Mouse (Mus musculus) C2C12 (cell line): Measurements from ENCODE around the gene Commd1. TPM values are rescaled to one million over a fixed set of nuclear protein-coding genes. Genes with fewer than 3 reads are reported as not detected.

Experiments
- H3K27me3 ChIP-seq: one replicate; pipeline ENCODE4 v1.6.1; 2011; ENCODE audit not compliant: control insufficient read depth, insufficient read depth, insufficient read length
- H3K36me3 ChIP-seq: one replicate; pipeline ENCODE4 v1.6.1; 2011; ENCODE audit not compliant: control insufficient read depth, insufficient read depth
- H3K4me3 ChIP-seq: one replicate; pipeline ENCODE4 v1.5.1; 2011; ENCODE audit warnings: mild to moderate bottlenecking, control low read depth; ENCODE audit not compliant: poor library complexity, insufficient read depth, severe bottlenecking
- H3K79me2 ChIP-seq: one replicate; pipeline ENCODE4 v1.6.1; 2011; ENCODE audit not compliant: control insufficient read depth, insufficient read depth
- H3K79me3 ChIP-seq: one replicate; pipeline ENCODE4 v1.6.1; 2011; ENCODE audit warnings: low read depth, control low read depth
- H3ac ChIP-seq: one replicate; pipeline ENCODE3; 2011; ENCODE audit warnings: low read depth; ENCODE audit not compliant: control insufficient read depth, insufficient read length
- CEBPB ChIP-seq: IDR thresholded peaks from one replicate; pipeline ENCODE4 v1.6.1; 2011; ENCODE audit warnings: low read depth, mild to moderate bottlenecking, control low read depth, moderate library complexity
- CTCF ChIP-seq: IDR thresholded peaks from one replicate; pipeline ENCODE4 v1.5.1; 2011; ENCODE audit not compliant: control insufficient read depth, insufficient read depth, insufficient read length
- FOSL1 ChIP-seq: IDR thresholded peaks from one replicate; pipeline ENCODE4 v1.8.0; 2011; ENCODE audit warnings: mild to moderate bottlenecking, low read length; ENCODE audit not compliant: poor library complexity, insufficient read depth, severe bottlenecking
- MAX ChIP-seq: IDR thresholded peaks from one replicate; pipeline ENCODE4 v1.6.1; 2011; ENCODE audit warnings: mild to moderate bottlenecking, control low read depth
- MYOD1 ChIP-seq: IDR thresholded peaks from one replicate; pipeline ENCODE4 v1.6.1; 2011; ENCODE audit warnings: low read depth; ENCODE audit not compliant: control insufficient read depth, insufficient read length
- MYOG ChIP-seq: IDR thresholded peaks from one replicate; pipeline ENCODE4 v1.6.1; 2011; ENCODE audit not compliant: control insufficient read depth, insufficient read length; ENCODE audit errors: extremely low read depth
- USF1 ChIP-seq: IDR thresholded peaks from one replicate; pipeline ENCODE4 v1.6.1; 2011; ENCODE audit warnings: low read depth, mild to moderate bottlenecking, control low read depth, moderate library complexity
- polyA plus RNA-seq: library from polyadenylated mRNA; unstranded; fragments of >200 nt; fragmentation: generic; extraction: Trizol; gene quantifications from one replicate; pipeline ENCODE4 v1.2.1, GENCODE M21; 2012; ENCODE audit warnings: missing spikeins

The Commd1 gene
- polyA plus RNA-seq, 1 experiment, result 126 TPM

DNA sequence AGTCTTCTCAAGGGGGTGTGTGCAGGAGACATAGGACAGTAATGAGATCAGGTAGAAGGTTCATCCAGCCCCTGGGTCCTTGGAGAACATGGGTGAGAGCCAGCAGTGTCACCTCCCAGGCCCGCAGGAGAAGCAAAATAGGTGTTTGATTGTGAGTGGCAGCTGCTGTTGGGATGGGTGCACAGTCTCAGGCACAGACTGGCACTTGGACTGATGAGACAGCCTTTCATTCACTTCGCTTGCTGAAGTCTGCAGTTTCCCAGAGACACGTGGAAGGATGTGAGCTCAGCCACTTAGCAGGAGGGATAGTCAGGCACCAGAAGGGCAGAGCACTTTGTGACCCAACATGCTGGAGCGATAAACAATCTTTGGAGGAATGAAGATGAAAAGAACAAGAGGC lies 118.6 kb downstream of the Commd1 start:
- Histone ChIP-seq H3K4me3 (no peak overlapping the region), H3K79me2 (peaks cover 8% of the 10 kb centered on the region), H3K79me3 (peaks cover 5% of the 10 kb centered on the region), H3ac (no peak overlapping the region), H3K36me3 (no peaks in the 10 kb centered on the region), H3K27me3 (no peaks in the 10 kb centered on the region)
- no peak for TF ChIP-seq MYOD1
- no peak for TF ChIP-seq MAX

DNA sequence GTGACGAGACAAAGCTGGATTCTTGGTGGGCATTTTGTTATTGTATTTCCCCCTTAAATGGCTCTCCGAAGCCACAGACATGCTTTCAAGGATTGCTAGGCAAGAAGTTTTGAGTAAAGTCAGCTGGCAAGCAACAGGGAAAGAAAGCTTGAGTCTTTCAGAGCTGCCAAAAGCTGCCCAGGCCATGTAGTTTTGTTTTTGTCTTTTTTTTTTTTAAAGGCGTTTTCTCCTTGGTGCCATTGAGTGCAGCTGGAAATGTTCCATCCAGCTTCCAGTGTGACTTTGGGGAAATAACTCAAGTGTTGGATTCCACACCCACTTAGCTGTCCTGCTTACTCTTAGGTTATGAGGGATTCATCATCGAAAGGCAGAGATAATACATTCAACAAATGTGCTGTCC lies 120.9 kb downstream of the Commd1 start:
- TF ChIP-seq MYOD1, result no peak
- TF ChIP-seq USF1, result no peak
- TF ChIP-seq MYOG, result no peak
- no peak for TF ChIP-seq MAX
- TF ChIP-seq FOSL1, result no peak
- TF ChIP-seq CEBPB, result no peak
- H3K4me3 ChIP-seq, result no peak overlapping the region
- peaks cover 24% of the 10 kb centered on the region for H3K79me3 ChIP-seq
- no peak overlapping the region for H3ac ChIP-seq
- no peaks in the 10 kb centered on the region for H3K36me3 ChIP-seq
- H3K79me2 ChIP-seq, result peaks cover 31% of the 10 kb centered on the region
- no peaks in the 10 kb centered on the region for H3K27me3 ChIP-seq

DNA sequence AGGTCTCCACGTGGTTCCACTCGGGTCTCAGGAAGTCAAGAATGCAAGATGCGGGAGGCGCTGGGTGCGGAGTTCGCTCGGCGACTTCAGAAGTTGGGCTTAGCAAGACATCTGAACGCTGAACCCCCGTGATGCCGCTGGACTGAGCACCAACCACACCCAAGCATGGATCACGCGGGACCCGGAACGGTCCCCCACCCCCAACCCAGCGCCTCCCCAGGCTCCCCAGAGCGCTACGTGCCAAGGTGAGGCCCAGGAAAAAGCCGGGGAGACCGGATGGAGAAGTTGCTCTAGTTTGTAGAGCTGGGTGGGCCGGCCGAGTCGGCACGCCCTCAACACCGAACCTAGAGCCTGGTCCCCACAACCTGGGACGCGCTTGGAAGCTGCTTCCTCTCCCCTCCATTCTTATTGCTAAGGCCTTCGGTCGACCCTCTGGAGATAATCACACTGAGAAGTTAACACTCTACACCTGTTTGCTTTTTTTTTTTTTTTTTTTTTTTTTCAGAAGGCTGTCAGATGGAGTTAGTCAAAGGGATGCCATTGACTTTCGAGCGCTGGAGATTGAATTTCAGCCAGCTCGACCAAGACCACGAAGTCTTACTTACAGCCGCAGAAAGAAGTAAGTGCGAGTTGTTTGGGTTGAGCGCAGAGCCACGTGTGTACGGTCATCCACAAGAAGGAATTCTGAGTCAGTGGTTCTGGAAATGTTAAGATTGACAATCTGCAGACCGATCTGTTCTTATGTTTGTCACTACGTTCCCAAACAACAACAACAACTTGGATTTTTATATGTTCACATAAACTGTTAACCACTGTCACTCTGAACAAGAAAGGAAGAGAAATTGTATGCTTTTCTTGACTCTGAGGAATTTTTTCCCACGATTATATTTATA lies 121.6 kb downstream of the Commd1 start, which contains the start of gene B3gnt2:
TSS of gene B3gnt2 (minus strand) at position 627 of the 893 bp plus-strand sequence.
- Histone ChIP-seq H3K27me3 (no peaks in the 10 kb centered on the region), H3ac (peak within 1 kb of the TSS; percentile 67)

DNA sequence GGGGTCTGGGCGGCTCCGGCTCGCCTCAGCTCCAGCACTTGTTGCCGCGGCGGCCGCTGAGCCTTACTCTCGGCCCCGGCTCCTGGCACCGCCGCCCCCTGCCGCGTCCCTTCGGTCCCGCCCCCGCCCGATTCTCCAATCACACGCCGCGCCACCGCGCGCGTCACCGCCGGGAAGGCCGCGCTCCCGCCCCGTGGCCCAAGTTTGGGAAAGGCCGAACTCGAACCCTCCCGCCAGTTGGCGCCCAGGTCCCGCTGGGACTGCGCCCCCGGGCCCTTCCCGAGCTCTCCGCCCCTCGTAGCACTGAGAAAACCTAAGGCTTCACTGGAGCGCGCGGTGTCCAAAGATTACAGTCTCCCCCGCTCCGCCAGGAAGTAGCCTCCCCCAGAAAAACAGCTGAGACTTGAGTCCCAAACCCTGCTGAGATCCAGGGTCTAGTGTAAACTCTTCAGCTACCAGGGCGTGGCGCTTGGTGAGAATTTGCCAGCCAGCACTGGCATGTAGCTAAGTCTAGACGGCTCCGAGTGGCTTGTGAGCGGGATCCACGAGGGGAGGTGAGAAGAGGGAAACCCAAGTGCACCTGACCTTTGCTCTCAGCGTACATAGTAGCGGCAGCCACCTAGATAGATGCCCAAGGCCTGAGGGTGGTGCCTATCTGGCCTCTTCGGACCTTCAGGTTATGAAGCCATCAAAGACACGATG lies 122.4 kb downstream of the Commd1 start:
- Histone ChIP-seq H3K27me3 (no peaks in the 10 kb centered on the region), H3K36me3 (peaks cover under 1% of the 10 kb centered on the region), H3K79me2 (peaks cover 46% of the 10 kb centered on the region), H3K4me3 (peak overlapping the region; percentile 72), H3ac (peak overlapping the region; percentile 78), H3K79me3 (peaks cover 27% of the 10 kb centered on the region)
- no peak for TF ChIP-seq CTCF
- peak; percentile 6 for TF ChIP-seq MYOD1
- no peak for TF ChIP-seq MYOG
- no peak for TF ChIP-seq USF1
- TF ChIP-seq FOSL1, result no peak
- TF ChIP-seq CEBPB, result no peak
- TF ChIP-seq MAX, result peak; percentile 22

More for the DNA sequence above, 121.6 kb downstream of the Commd1 start, which contains the start of gene B3gnt2:
- no peak for TF ChIP-seq CEBPB
- H3K4me3 ChIP-seq, result peak within 1 kb of the TSS; percentile 72
- H3K36me3 ChIP-seq, result no peaks in the 10 kb centered on the region
- peaks cover 38% of the 10 kb centered on the region for H3K79me2 ChIP-seq
- H3K79me3 ChIP-seq, result peaks cover 26% of the 10 kb centered on the region

DNA sequence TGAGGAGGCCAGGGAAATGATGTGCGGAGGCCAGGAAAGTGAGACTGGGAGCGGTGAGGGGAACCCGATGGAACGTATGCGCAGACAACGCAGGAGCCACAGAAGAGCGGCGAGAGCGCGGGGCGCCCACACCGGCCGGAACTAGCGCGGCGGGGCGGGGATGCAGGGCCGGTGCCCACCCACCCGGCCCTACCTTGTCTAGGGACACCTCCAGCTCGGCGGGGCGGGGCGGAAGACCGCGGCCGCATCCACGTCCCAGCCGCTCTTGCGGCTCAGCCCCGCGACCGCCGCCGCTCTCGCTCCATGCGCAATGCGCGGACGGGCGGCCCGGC lies 122.9 kb downstream of the Commd1 start:
- Histone ChIP-seq H3ac (peak overlapping the region; percentile 78), H3K79me2 (peaks cover 51% of the 10 kb centered on the region), H3K36me3 (peaks cover 4% of the 10 kb centered on the region), H3K79me3 (peaks cover 32% of the 10 kb centered on the region), H3K27me3 (no peaks in the 10 kb centered on the region), H3K4me3 (peak overlapping the region; percentile 72)
- TF ChIP-seq CTCF (no peak), MYOD1 (no peak), MYOG (no peak), FOSL1 (no peak)
